Mouse (Mus musculus): Measurements from ENCODE around the gene Inhba. TPM values are rescaled to one million over a fixed set of nuclear protein-coding genes. Genes with fewer than 3 reads are reported as not detected.

The Inhba gene
- total and polyA plus RNA-seq, 2 experiments: 1.7 to 5.1 TPM

DNA sequence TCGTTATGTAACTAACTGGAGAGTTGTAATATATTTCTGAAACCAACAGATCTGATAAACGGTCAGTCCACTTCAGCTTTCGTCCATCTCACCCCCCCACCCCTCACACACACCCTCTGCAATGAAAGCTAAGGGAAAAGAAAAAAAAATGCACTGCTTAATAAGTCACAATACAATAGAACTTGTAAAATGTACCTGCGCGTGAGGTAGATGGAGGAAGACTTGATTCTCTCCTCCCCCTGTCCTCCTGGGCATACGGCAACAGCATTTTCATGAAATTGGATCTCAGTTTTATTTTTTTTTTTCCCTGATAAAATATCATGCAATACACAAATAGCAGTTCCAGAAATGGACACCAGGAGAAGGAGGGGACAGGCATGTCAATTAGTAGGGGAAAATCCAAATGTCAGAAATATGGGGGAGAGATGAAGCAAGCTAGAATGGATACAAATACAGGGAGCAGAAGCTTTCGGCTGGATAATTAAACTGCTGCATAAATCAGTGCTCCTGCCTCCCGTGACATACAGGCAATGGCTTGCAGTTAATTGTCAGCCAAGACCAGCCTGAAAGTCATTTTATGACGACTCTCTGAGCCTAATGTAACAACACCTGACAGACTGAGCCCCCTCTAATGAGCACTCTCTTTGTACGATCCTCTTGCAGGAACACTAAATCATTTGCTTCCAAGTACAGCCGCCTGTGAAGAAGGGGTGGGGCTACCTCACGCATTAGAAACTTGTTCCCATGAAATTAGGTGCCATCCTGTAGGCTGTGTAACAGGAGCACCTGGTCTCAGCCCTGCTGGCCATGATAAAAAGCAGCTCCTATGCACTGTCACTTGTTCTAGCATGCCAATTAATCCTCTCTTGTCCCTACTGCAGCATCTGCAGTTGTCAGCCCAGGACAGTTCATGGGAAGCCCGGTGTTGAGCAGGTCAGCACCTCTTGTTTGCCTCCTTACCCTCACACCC is 11.7 kb downstream of the Inhba start:
- TF ChIP-seq CTCF (IDR thresholded peaks at IDR 0.05; ENCODE audit: low read depth, low read length) (no peak), POLR2A (IDR thresholded peaks at IDR 0.05; ENCODE audit: extremely low read depth, insufficient read depth, low read length) (no peak)
- no peak for DNase-seq (ENCODE audit: extremely low read depth, low read depth, low spot score)
- Histone ChIP-seq H3K4me3 (ENCODE audit: insufficient read depth, low read depth, low read length) (no peak overlapping the region), H3K4me1 (ENCODE audit: control insufficient read depth, insufficient read depth, low read length) (peaks cover 2% of the 10 kb centered on the region), H3K27me3 (ENCODE audit: control insufficient read depth, insufficient read depth, low read length) (no peaks in the 10 kb centered on the region), H3K9ac (ENCODE audit: low read depth, low read length) (no peak overlapping the region), H3K36me3 (ENCODE audit: control insufficient read depth, insufficient read depth, low read length) (peaks cover 14% of the 10 kb centered on the region), H3K79me2 (ENCODE audit: control insufficient read depth, insufficient read depth, low read length) (peaks cover 6% of the 10 kb centered on the region; the same call in 1 of the 2 replicates), H3K27ac (replicated peaks; ENCODE audit: insufficient read depth, low read depth, low read length) (no peak overlapping the region)
- WGBS: 81% methylated on average over 13 of the region's 13 CpGs

DNA sequence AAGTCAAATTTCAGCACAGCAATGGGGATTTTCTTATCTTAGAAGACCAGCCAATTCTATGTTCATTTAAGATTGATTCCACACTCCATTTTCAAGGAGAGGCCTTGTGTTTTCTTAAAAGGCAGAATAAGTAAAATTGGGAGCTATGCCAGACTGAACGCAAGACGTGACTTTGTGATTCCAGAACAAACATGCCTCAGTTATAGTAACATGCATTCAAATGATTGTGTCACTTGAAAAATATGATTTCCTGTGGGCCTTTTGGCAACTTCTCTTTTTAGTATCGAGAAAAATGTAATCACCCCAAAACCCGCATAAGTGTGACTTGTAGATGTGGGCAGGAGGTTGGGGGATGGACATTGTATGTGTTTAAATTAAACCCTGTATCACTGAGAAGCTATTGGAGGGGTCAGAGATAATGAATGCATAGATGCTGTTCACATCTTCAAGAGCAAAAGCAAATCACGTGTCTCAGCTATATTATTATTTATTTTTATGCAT is 19.0 kb downstream of the Inhba start:
- no peak for DNase-seq (ENCODE audit: extremely low read depth, low read depth, low spot score)
- no peak overlapping the region for H3K9ac ChIP-seq (ENCODE audit: low read depth, low read length)
- peaks cover 4% of the 10 kb centered on the region for H3K36me3 ChIP-seq (ENCODE audit: control insufficient read depth, insufficient read depth, low read length)
- no peak overlapping the region for H3K4me3 ChIP-seq (ENCODE audit: insufficient read depth, low read depth, low read length)
- H3K27me3 ChIP-seq (ENCODE audit: control insufficient read depth, insufficient read depth, low read length): no peaks in the 10 kb centered on the region
- no peak for TF ChIP-seq CTCF (IDR thresholded peaks at IDR 0.05; ENCODE audit: low read depth, low read length)
- no peak for TF ChIP-seq POLR2A (IDR thresholded peaks at IDR 0.05; ENCODE audit: extremely low read depth, insufficient read depth, low read length)
- 75% methylated on average over 5 of the region's 5 CpGs for WGBS
- no peaks in the 10 kb centered on the region for H3K79me2 ChIP-seq (ENCODE audit: control insufficient read depth, insufficient read depth, low read length)
- no peaks in the 10 kb centered on the region for H3K4me1 ChIP-seq (ENCODE audit: control insufficient read depth, insufficient read depth, low read length)
- no peak overlapping the region for H3K27ac ChIP-seq (replicated peaks; ENCODE audit: insufficient read depth, low read depth, low read length)

DNA sequence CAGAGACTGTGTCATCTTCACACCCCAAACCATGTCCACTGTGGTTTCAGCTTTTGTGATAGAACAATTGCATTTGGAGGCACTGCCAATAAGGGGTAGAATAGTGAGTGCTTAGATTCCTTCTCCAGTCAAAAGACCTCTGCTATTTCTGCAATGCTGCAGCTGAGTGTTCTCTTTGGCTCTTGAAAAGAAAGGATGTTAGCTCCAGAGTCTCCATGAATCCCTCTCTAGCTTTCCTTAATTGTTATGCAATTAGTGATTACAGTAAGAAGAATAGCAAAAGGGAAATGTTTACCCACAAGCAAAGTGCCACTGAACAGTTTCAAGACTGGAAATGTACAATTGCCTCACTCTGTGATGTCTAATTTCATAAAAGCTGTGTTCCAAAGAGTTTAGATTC is 20.8 kb downstream of the Inhba start:
- Histone ChIP-seq H3K4me3 (ENCODE audit: insufficient read depth, low read depth, low read length) (no peak overlapping the region), H3K4me1 (ENCODE audit: control insufficient read depth, insufficient read depth, low read length) (no peaks in the 10 kb centered on the region), H3K27ac (replicated peaks; ENCODE audit: insufficient read depth, low read depth, low read length) (no peak overlapping the region), H3K79me2 (ENCODE audit: control insufficient read depth, insufficient read depth, low read length) (no peaks in the 10 kb centered on the region), H3K27me3 (ENCODE audit: control insufficient read depth, insufficient read depth, low read length) (no peaks in the 10 kb centered on the region), H3K36me3 (ENCODE audit: control insufficient read depth, insufficient read depth, low read length) (no peaks in the 10 kb centered on the region), H3K9ac (ENCODE audit: low read depth, low read length) (no peak overlapping the region)
- DNase-seq (ENCODE audit: extremely low read depth, low read depth, low spot score): no peak
- no peak for TF ChIP-seq POLR2A (IDR thresholded peaks at IDR 0.05; ENCODE audit: extremely low read depth, insufficient read depth, low read length)
- no peak for TF ChIP-seq CTCF (IDR thresholded peaks at IDR 0.05; ENCODE audit: low read depth, low read length)

DNA sequence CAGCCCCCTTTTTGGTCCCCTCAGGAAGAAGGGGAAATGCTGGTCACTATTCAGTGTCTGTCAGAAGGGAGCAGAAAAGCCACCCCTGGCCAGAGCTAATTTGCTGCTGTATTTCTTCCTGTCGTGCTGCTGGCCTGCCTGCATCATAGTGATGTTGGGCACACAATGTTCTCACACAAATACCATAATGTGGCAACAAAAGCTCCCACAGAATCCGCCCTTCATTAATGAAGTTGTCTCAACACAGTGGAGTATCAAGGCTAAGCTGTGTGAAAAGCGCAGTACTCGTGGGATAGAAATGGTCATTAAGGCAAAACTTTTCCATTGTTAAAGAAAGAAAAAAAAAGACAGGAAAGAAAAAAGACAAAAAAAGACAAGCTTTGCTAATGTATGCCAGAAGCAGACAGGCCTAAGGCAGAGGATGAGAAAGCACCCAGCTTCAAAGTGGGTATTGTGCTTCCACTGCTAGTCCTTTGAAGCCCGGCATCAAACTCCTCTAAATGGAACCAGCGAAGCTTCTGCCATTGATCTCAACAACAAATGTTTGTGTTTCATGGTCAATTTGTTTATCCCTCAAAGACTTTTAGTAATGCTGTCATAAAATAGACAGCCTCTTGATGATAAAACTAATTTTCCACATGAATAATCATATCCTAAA is 21.4 kb downstream of the Inhba start:
- no peaks in the 10 kb centered on the region for H3K4me1 ChIP-seq (ENCODE audit: control insufficient read depth, insufficient read depth, low read length)
- DNase-seq (ENCODE audit: extremely low read depth, low read depth, low spot score): no peak
- TF ChIP-seq POLR2A (IDR thresholded peaks at IDR 0.05; ENCODE audit: extremely low read depth, insufficient read depth, low read length) (no peak), CTCF (IDR thresholded peaks at IDR 0.05; ENCODE audit: low read depth, low read length) (no peak)
- H3K27ac ChIP-seq (replicated peaks; ENCODE audit: insufficient read depth, low read depth, low read length): no peak overlapping the region
- no peak overlapping the region for H3K4me3 ChIP-seq (ENCODE audit: insufficient read depth, low read depth, low read length)
- no peaks in the 10 kb centered on the region for H3K36me3 ChIP-seq (ENCODE audit: control insufficient read depth, insufficient read depth, low read length)
- H3K9ac ChIP-seq (ENCODE audit: low read depth, low read length): no peak overlapping the region
- no peaks in the 10 kb centered on the region for H3K79me2 ChIP-seq (ENCODE audit: control insufficient read depth, insufficient read depth, low read length)
- H3K27me3 ChIP-seq (ENCODE audit: control insufficient read depth, insufficient read depth, low read length): no peaks in the 10 kb centered on the region
- WGBS: 83% methylated on average over 6 of the region's 6 CpGs

- H3K27ac ChIP-seq (replicated peaks; ENCODE audit: insufficient read depth, low read depth, low read length): peak overlapping the region; percentile 60
- 13% methylated on average over 2 of the region's 2 CpGs for whole genome bisulfite sequencing
- no peaks in the 10 kb centered on the region for H3K27me3 ChIP-seq (ENCODE audit: control insufficient read depth, insufficient read depth, low read length)
- DNase-seq (ENCODE audit: extremely low read depth, low read depth, low spot score): peak; percentile 94
- H3K79me2 ChIP-seq (ENCODE audit: control insufficient read depth, insufficient read depth, low read length): no peaks in the 10 kb centered on the region; the same call in 1 of the 2 replicates
- TF ChIP-seq POLR2A (IDR thresholded peaks at IDR 0.05; ENCODE audit: extremely low read depth, insufficient read depth, low read length) (no peak), CTCF (IDR thresholded peaks at IDR 0.05; ENCODE audit: low read depth, low read length) (no peak)
- peaks cover 2% of the 10 kb centered on the region; the same call in 1 of the 2 replicates for H3K4me1 ChIP-seq (ENCODE audit: control insufficient read depth, insufficient read depth, low read length)
- no peak overlapping the region for H3K9ac ChIP-seq (ENCODE audit: low read depth, low read length)
- H3K4me3 ChIP-seq (ENCODE audit: insufficient read depth, low read depth, low read length): peak overlapping the region; percentile 27; the same call in 1 of the 2 replicates
- no peaks in the 10 kb centered on the region for H3K36me3 ChIP-seq (ENCODE audit: control insufficient read depth, insufficient read depth, low read length)
These were observed 57.4 kb downstream of the Inhba start for GRCm38 (mm10) chr13:16069079-16069478.
